Mouse (Mus musculus): ENCODE results near the gene Dst.

Gene Dst

DNA sequence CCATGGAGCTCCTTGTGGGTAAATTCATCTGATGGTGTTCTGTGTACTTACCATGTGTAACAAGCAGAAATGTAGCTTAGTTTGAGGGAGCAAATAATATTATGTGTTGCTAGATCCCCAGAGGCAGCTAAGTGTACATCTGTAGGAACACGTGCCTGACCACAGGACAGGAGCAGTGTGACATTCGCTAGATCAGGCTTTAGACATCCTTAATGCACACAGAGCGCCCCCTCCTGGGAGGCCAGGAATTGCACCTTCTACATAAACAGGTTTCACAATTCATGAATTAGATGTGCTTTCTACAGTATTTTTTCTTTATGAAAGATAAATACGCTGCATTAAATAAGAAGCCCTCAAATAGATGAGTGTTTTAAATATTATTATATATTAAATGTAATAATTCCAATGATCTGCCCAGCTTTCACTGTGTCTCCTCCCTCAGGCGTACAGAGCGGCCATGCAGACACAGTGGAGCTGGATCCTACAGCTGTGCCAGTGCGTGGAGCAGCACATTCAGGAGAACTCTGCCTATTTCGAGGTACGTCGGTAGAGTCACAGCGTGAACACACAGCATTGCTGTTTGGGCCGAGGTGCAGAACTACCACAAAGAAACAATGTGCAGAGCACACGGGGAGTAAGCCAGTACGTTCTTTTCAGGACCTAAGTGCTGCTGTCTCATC lies 256.7 kb downstream of the Dst start:
- in situ Hi-C loops (cut with MboI; ENCODE audit: low pct_unique_long_range_greater_than_20kb in 1 of 2, low sequenced_read_pairs in 2 of 2, unreplicated experiment in 1 of 2) = loop anchor here (10.0 kb wide), 1 partner anchor 160 kb away; no protein-coding TSS in a partner anchor

DNA sequence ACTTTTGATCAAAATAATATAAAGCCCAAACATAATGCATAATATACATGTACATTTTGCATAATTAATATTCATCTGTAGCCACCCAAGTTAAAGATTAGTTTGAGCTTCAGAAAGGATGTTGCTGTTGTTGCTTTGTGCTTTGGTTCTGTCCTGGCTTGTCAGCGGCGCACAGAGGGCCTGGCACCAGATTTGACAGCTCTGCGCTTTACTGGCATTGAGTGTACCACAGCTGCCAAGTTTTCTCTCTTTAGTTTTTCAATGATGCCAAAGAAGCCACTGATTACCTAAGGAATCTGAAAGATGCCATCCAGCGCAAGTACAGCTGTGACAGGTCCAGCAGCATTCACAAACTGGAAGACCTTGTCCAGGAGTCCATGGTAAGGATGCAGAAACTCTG lies 257.9 kb downstream of the Dst start:
- in situ Hi-C loops (cut with MboI; ENCODE audit: low pct_unique_long_range_greater_than_20kb in 1 of 2, low sequenced_read_pairs in 2 of 2, unreplicated experiment in 1 of 2) = loop anchor here (10.0 kb wide), 1 partner anchor 161 kb away; no protein-coding TSS in a partner anchor

DNA sequence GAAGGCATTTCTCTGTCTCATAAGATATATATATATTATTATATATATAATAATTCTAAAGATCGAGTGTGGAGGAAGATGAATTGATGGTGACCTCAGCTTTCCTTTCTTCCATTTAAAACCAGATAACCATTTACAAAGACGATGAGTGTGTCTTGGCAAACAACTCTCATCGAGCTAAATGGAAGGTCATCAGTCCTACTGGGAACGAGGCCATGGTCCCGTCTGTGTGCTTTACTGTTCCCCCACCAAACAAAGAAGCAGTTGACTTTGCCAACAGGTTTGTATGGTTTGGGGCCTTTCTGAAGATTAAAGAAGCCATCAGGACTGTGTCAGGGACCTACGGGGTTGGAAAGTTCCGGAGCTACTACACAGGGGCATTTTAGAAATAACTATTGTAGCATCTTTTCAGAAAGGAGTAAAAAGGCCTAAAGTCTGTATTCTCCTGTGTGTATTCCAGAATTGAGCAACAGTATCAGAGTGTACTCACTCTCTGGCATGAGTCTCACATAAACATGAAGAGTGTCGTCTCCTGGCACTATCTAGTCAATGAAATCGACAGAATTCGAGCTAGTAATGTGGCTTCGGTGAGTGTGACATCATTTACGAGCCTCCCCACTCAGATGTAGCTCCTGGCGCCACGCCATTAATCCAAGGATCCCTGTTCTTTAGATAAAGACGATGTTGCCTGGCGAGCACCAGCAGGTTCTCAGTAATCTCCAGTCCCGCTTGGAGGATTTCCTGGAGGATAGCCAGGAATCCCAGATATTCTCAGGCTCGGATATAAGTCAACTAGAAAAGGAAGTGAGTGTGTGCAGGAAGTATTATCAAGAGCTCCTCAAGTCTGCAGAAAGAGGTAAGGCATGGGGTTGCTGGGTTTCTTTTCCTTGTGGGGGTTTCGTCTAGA lies 259.4 kb downstream of the Dst start:
- in situ Hi-C loops (cut with MboI; ENCODE audit: low pct_unique_long_range_greater_than_20kb in 1 of 2, low sequenced_read_pairs in 2 of 2, unreplicated experiment in 1 of 2) = loop anchor here (10.0 kb wide), 1 partner anchor 163 kb away; no protein-coding TSS in a partner anchor

DNA sequence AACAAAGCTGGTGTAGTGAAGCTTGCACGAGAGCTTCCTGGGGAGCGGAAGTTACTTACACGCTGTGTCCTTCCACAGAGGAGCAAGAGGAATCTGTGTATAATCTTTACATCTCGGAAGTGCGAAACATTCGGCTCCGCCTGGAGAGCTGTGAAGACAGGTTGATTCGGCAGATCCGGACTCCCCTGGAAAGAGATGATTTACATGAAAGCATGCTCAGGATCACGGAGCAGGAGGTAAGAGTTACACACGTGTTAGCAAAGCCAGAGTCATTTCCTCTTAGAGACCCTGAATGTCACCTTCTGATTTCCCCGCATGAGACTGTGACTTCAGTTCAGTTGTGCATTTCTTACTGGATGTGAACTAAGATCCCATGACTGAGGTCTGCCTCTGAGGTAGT lies 261.1 kb downstream of the Dst start:
- in situ Hi-C loops (cut with MboI; ENCODE audit: low pct_unique_long_range_greater_than_20kb in 1 of 2, low sequenced_read_pairs in 2 of 2, unreplicated experiment in 1 of 2) = loop anchor here (10.0 kb wide), 1 partner anchor 164 kb away; no protein-coding TSS in a partner anchor

DNA sequence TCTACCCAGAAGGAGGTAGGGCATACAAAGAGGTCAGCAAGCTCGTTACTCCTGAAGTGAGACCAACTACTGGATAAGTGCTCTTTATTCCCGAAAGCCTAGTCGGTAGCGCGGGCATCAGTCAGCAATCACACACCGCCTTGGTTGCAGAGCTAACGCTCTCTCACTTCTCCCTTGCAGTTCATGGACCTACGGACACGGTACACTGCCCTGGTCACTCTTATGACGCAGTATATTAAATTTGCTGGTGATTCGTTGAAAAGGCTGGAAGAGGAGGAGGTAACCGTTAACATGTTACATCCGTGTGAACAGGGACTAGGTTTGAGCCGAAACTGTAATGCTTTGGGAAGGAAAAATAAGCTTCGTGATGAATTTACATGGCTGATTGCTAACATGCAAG lies 266.5 kb downstream of the Dst start:
- in situ Hi-C loops (cut with MboI; ENCODE audit: low pct_unique_long_range_greater_than_20kb in 1 of 2, low sequenced_read_pairs in 2 of 2, unreplicated experiment in 1 of 2) = no loop called here

DNA sequence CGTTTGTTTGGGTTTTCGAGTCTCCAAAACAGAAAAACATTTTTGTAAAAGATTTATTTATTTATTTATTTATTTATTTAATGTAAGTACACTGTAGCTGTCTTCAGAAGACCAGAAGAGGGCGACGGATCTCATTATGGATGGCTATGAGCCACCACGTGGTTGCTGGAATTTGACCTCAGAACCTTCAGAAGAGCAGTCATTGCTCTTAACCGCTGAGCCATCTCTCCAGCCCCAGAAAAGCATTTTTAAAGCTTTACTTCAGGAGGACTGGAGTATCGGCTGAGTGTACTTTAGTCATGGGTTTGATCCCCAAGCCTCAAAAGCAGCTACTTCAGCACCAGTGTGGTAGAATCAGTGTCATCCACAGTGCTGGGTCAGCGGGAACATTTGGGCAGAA lies 266.9 kb downstream of the Dst start:
- in situ Hi-C loops (cut with MboI; ENCODE audit: low pct_unique_long_range_greater_than_20kb in 1 of 2, low sequenced_read_pairs in 2 of 2, unreplicated experiment in 1 of 2) = no loop called here

DNA sequence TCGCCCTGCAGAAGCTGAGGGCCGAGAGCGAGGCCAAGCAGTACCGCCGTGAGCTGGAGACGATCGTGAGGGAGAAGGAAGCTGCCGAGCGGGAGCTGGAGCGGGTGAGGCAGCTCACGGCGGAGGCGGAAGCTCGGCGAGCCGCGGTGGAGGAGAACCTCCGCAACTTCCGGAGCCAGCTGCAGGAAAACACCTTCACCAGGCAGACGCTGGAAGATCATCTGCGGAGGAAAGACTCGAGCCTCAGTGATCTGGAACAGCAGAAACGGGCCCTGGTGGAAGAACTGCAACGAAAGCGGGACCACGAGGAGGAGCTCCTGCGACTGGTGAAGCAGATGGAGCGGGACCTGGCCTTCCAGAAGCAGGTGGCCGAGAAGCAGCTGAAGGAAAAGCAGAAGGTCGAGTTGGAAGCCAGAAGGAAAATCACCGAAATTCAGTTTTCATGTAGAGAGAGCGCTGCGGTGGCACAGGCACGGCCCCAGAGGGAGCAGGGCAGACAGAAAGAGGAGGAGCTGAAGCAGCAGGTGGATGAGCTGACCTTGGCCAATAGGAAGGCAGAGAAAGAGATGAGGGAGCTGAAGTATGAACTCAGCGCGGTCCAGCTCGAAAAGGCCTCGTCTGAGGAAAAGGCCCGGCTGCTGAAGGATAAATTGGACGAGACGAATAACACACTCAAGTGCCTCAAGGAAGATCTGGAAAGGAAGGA lies 270.1 kb downstream of the Dst start:
- in situ Hi-C loops (cut with MboI; ENCODE audit: low pct_unique_long_range_greater_than_20kb in 1 of 2, low sequenced_read_pairs in 2 of 2, unreplicated experiment in 1 of 2) = no loop called here

DNA sequence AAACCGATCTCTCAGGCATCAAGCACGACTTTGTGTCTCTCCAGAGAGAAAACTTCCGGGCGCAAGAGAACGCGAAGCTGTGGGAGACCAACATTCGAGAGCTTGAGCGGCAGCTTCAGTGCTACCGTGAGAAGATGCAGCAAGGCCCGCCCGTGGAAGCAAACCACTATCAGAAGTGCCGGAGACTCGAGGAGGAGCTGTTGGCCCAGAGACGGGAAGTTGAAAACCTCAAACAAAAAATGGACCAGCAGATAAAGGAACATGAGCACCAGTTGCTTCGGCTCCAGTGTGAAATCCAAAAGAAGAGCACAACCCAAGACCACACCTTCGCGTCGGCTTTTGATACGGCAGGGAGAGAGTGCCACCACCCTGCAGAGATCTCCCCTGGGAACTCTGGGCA lies 271.7 kb downstream of the Dst start:
- in situ Hi-C loops (cut with MboI; ENCODE audit: low pct_unique_long_range_greater_than_20kb in 1 of 2, low sequenced_read_pairs in 2 of 2, unreplicated experiment in 1 of 2) = no loop called here

DNA sequence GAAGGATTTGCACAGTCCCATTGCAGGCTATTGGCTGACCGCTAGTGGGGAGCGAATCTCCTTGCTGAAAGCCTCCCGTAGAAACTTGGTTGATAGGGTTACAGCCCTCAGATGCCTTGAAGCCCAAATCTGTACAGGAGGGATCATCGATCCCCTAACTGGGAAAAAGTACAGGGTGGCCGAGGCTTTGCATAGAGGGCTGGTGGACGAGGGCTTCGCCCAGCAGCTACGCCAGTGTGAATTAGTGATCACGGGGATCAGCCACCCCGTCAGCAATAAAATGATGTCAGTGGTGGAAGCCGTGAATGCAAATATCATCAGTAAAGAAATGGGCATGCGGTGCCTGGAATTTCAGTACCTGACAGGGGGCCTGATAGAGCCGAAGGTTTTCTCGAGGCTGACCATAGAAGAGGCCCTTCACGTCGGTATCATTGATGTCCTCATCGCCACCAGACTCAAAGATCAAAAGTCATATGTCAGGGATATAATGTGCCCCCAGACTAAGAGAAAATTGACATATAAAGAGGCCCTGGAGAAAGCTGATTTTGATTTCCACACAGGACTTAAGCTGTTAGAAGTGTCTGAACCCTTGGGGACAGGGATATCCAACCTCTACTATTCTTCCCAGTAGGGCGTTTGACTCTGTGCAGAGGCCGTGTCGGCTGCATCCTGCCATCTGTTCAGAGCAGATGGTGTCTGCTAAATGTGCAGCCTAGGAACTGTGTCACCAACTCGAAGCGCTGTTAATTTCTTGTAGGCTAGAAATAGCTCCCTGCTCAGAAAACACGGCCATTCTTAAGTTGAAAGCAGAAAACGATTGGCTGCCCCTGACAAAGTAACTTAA lies 274.6 kb downstream of the Dst start:
- in situ Hi-C loops (cut with MboI; ENCODE audit: low pct_unique_long_range_greater_than_20kb in 1 of 2, low sequenced_read_pairs in 2 of 2, unreplicated experiment in 1 of 2) = no loop called here

DNA sequence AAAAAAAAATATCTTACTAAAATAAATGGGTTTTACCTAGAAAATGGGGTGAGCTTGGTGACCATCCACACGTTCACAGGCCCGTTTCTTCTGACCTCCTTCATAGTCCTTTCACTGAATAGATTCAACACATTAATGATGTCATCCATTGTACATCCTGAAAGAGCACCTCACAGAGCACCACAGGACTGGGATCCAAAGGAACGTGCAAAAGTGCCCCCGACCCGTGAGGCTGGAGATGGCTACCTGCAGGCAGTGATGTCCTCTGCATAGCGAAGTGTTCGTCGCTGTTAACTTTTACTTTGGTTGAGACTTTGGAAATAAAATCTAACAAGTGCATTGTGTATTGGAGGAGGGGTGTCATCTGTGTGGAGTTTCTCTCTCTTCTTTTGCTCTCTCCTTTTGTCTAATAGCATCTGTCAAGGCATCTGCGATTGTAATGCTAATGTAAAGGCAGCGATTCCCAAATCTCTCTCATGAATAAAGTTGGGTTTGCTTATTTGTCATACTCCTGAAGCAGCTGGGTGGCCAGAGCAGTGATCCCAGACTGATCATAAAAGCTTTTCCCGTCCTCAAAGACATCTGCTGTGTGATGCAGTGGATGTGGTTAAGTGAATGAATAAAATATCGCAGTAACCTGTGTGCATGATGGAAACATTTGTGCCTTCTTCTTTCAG lies 275.4 kb downstream of the Dst start:
- in situ Hi-C loops (cut with MboI; ENCODE audit: low pct_unique_long_range_greater_than_20kb in 1 of 2, low sequenced_read_pairs in 2 of 2, unreplicated experiment in 1 of 2) = no loop called here

DNA sequence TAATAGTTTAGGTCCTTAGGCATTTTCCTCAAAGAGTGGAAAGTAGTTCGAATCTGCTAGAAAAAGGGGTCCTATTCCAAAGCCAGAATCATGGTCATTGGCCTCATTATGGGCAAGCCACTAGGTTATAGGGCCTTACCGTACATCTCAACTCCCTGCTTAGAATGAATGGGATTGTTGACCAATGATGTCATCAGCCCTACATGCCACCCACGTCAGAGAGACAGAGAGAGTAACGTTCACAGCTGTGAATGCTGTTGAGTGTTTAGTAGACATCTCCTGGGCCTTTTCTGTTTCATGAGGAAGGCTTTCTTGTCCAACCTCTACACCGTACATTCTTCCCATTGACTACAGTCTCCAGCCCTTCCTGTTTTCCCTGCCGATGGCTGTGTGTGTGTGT lies 276.2 kb downstream of the Dst start:
- in situ Hi-C loops (cut with MboI; ENCODE audit: low pct_unique_long_range_greater_than_20kb in 1 of 2, low sequenced_read_pairs in 2 of 2, unreplicated experiment in 1 of 2) = no loop called here

DNA sequence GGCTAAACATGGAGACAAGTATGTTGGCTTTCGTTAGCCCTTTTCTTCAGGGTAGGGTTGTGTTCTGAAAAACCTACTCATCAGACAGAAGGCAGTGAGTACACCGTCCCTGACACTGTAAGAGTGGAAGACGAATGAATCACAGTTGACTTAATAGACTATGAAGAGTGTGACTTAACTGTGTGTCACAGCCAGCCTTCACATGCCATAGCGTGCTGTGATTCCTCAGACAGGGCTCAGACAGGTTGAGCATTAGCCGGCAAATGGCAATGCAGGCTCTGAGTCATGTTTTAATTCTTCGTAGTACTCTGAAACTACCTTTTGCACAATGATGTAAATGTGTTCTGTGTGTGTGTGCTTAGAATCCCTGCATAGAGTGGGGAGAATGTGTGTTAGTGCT lies 278.0 kb downstream of the Dst start:
- in situ Hi-C loops (cut with MboI; ENCODE audit: low pct_unique_long_range_greater_than_20kb in 1 of 2, low sequenced_read_pairs in 2 of 2, unreplicated experiment in 1 of 2) = no loop called here

DNA sequence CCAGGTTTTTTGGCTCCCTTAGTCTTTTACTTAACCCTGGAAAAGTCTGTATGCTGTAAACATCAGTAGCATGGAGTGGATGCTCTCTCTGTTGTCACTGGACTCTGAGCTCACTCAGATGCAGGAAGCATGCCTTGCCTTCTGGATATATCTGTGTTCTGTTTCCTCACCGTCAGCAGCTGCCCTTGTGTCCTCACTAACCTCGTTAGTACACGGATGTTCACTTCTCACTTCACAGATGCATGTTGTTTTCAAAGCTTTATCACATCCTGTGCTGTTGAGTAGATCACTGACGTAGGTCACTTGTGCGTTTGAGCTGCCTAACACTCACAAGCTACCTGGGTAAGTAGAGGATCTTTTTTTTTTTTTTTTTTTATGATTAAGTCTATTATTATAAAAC lies 279.5 kb downstream of the Dst start:
- in situ Hi-C loops (cut with MboI; ENCODE audit: low pct_unique_long_range_greater_than_20kb in 1 of 2, low sequenced_read_pairs in 2 of 2, unreplicated experiment in 1 of 2) = no loop called here

DNA sequence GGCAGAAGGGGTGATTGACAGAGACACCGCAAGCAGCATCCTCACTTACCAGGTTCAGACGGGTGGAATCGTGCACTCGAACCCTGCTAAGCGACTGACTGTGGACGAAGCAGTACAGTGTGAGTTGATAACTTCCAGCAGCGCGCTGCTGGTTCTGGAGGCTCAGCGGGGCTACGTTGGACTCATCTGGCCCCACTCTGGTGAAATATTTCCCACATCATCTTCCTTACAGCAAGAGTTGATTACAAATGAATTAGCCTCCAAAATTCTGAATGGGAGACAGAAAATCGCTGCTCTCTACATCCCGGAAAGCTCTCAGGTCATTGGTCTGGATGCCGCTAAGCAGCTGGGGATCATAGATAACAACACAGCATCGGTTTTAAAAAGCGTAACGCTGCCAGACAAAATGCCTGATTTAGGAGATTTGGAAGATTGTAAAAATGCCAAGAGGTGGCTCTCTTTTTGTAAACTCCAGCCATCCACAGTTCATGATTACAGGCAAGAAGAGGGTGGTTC lies 280.8 kb downstream of the Dst start:
- in situ Hi-C loops (cut with MboI; ENCODE audit: low pct_unique_long_range_greater_than_20kb in 1 of 2, low sequenced_read_pairs in 2 of 2, unreplicated experiment in 1 of 2) = no loop called here

DNA sequence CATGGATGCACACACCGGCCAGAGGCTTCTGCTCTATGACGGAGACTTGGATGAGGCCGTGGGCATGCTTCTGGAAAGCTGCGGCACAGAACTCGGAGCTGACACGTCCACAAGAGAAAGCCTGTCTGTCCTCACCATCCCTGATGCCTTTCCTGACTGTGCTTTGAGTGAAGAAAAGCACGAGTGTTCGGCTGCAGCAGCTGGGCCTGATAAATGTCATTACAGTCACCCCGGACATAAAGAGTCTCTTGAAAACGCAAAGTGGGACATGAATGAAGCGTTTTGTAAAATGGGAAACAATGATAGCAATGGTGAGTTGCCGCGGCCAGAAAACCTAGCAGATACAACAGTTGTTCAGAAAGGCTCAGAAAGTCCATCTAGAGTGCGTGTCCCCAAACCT lies 281.3 kb downstream of the Dst start:
- in situ Hi-C loops (cut with MboI; ENCODE audit: low pct_unique_long_range_greater_than_20kb in 1 of 2, low sequenced_read_pairs in 2 of 2, unreplicated experiment in 1 of 2) = no loop called here

DNA sequence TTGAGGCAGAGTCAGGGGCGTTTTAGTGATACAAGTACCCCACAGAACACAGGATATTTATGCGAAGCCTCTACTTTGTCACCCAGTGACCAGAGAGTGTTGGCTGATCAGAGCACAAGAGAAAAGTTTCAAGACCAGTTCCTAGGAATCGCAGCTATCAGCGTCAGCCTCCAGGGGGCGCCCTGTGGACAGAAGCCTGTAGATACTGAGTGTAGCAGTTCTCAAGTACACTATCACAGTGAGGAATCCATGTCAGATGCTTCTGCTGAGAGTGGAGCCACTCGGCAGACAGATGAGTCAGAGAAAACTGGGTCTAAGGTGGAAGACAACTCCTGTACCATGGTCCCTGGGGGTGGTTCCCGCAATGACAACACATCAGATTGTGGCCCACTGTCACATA lies 281.9 kb downstream of the Dst start:
- in situ Hi-C loops (cut with MboI; ENCODE audit: low pct_unique_long_range_greater_than_20kb in 1 of 2, low sequenced_read_pairs in 2 of 2, unreplicated experiment in 1 of 2) = no loop called here

DNA sequence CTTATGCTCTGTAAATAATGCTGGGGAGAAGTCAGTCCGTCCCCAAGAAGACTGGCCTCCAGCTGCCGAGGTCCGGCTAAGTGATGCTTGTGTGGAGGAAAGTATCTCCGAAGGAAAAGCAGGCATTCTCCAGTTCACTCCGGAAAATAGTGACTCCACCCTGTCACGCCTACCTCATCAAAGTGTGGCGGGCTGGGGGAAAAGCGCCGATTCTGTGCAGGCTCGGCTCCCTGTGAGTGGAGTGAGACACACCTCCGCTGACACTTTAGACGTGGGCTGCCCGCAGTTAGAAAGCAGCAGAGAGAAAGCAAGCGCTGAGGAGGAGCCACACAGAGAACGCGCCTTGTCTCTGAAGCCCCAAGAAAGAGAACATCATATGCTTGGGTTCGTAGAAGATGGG lies 284.1 kb downstream of the Dst start:
- in situ Hi-C loops (cut with MboI; ENCODE audit: low pct_unique_long_range_greater_than_20kb in 1 of 2, low sequenced_read_pairs in 2 of 2, unreplicated experiment in 1 of 2) = no loop called here

DNA sequence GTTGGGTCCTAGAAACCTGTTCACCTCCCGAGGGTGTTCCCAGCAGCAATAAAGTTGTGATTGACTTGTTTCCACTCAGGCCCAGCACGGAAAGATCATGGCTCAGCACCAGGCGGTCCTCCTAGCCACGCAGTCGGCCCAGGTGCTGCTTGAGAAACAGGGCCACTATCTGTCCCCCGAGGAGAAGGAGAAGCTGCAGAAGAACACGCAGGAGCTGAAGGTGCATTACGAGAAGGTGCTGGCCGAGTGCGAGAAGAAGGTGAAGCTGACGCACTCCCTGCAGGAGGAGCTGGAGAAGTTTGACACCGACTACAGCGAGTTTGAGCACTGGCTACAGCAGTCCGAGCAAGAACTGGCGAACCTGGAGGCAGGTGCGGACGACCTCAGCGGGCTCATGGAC lies 292.8 kb downstream of the Dst start:
- in situ Hi-C loops (cut with MboI; ENCODE audit: low pct_unique_long_range_greater_than_20kb in 1 of 2, low sequenced_read_pairs in 2 of 2, unreplicated experiment in 1 of 2) = no loop called here

Measured in mouse embryonic stem cell (cell line).